Mouse (Mus musculus) bone marrow macrophage, adult 2 months (primary cell): ENCODE measurements at regions not wholly inside any gene's neighbourhood (a gene's known extent, or its start where the extent isn't known, plus 50 kb on each side); places are given as distances from the start of the nearest gene placed in this dataset.

Source experiments
- CTCF ChIP-seq: IDR thresholded peaks from 2 replicates; pipeline ENCODE4 v1.5.1; 2012; ENCODE audit warnings: low read depth, mild to moderate bottlenecking, low read length, moderate library complexity
- POLR2A ChIP-seq: IDR thresholded peaks from 2 replicates; pipeline ENCODE4 v1.6.1; 2012; ENCODE audit warnings: mild to moderate bottlenecking, low read depth, low read length, borderline replicate concordance

GRCm38 (mm10) chr2:51206332-51206731 is 57.4 kb upstream of the Rnd3 start:
- TF ChIP-seq CTCF (no peak), POLR2A (no peak)
